Mouse (Mus musculus): ENCODE data around the gene Nlk. TPM values are rescaled to one million over a fixed set of nuclear protein-coding genes. Genes with fewer than 3 reads are reported as not detected.

Nlk gene
- polyA plus RNA-seq, 1 experiment from 2014 or later: 3.2 TPM

DNA sequence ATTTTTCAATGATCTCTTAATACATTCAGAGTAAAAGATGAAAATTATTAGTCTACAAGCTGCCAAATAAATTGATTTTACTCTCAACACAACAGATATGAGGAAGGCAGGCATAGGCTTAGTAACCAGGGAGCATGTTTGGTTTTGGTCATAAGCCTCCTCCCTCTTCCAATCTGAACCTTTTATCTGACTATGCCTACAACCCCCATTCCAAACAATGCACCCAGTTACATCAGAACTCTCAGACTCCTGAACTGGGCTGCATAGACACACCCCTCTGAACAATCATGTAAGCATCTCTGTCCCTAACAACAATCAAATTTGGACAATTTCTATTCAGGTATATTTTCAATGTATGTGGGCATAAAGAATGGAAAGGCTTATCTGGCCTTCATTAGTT is 85.9 kb downstream of the Nlk start:
- Histone ChIP-seq H3K27me3 (ENCODE audit: control insufficient read depth, insufficient read depth, low read depth, low read length) (no peaks in the 10 kb centered on the region), H3K27ac (ENCODE audit: low read length) (no peak overlapping the region), H3K9me3 (replicated peaks; ENCODE audit: control insufficient read depth, low read length) (no peaks in the 10 kb centered on the region), H3K4me1 (ENCODE audit: control insufficient read depth, low read depth, low read length) (no peaks in the 10 kb centered on the region; the same call in 1 of the 2 replicates), H3K9ac (ENCODE audit: low read depth, low read length) (no peak overlapping the region), H3K4me2 (ENCODE audit: low read depth, low read length) (no peak overlapping the region), H3K36me3 (ENCODE audit: control insufficient read depth, insufficient read depth) (no peaks in the 10 kb centered on the region), H3K4me3 (ENCODE audit: low read depth, low read length) (no peak overlapping the region)
- ATAC-seq (ENCODE audit: low read depth): peak; percentile 64

DNA sequence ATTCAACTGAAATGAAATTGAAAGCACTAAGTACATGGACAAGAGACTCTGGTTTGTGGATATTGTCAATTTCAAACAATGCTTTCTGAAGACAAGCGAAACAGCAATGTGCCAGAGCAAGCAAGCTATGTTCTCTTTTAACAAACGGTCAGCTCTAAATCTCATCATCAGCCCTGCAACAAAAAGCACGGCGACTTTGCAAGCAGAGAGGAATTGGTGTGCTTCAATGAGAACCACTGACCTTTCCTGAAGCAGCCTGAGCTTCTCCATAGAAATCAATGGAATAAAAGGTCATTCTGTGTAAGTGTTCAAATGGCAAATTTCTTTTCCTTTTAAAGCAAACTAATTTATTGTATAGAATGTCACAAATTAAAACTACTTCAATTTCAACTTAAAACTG is 87.5 kb downstream of the Nlk start:
- no peak overlapping the region for H3K4me2 ChIP-seq (ENCODE audit: low read depth, low read length)
- H3K4me1 ChIP-seq (ENCODE audit: control insufficient read depth, low read depth, low read length): no peaks in the 10 kb centered on the region; the same call in 1 of the 2 replicates
- H3K36me3 ChIP-seq (ENCODE audit: control insufficient read depth, insufficient read depth): no peaks in the 10 kb centered on the region
- H3K27ac ChIP-seq (ENCODE audit: low read length): no peak overlapping the region
- H3K27me3 ChIP-seq (ENCODE audit: control insufficient read depth, insufficient read depth, low read depth, low read length): no peaks in the 10 kb centered on the region
- WGBS (ENCODE audit: insufficient replicate concordance): 70% methylated on average over 4 of the region's 4 CpGs
- H3K9ac ChIP-seq (ENCODE audit: low read depth, low read length): no peak overlapping the region
- no peaks in the 10 kb centered on the region for H3K9me3 ChIP-seq (replicated peaks; ENCODE audit: control insufficient read depth, low read length)
- no peak for ATAC-seq (ENCODE audit: low read depth)
- H3K4me3 ChIP-seq (ENCODE audit: low read depth, low read length): no peak overlapping the region

DNA sequence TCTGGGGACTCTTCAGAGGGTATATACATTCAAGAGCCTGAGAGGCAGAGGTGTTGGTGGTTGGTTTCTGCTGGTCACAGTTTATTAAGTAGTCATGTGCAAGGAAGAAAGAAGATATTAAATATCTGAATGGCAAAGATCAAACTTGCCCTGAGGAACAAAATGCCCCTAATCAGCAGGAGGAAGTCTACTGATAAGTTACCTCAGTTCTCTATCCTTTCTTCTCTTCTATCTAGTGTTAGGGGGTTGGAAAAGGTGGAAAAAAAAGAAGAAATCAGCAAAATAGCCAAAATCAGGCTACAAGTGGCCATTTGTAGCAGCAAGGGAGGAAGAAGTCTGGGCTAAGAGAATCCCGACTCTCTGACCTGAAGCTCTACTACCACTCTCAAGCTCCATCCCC is 92.3 kb downstream of the Nlk start:
- Histone ChIP-seq H3K36me3 (ENCODE audit: control insufficient read depth, insufficient read depth) (no peaks in the 10 kb centered on the region), H3K9ac (ENCODE audit: low read depth, low read length) (no peak overlapping the region), H3K4me2 (ENCODE audit: low read depth, low read length) (no peak overlapping the region), H3K9me3 (replicated peaks; ENCODE audit: control insufficient read depth, low read length) (no peaks in the 10 kb centered on the region), H3K27me3 (ENCODE audit: control insufficient read depth, insufficient read depth, low read depth, low read length) (no peaks in the 10 kb centered on the region), H3K27ac (ENCODE audit: low read length) (no peak overlapping the region), H3K4me1 (ENCODE audit: control insufficient read depth, low read depth, low read length) (no peaks in the 10 kb centered on the region; the same call in 1 of the 2 replicates), H3K4me3 (ENCODE audit: low read depth, low read length) (no peak overlapping the region)
- no peak for ATAC-seq (ENCODE audit: low read depth)
- 45% methylated on average over 1 of the region's 1 CpGs for WGBS (ENCODE audit: insufficient replicate concordance)

DNA sequence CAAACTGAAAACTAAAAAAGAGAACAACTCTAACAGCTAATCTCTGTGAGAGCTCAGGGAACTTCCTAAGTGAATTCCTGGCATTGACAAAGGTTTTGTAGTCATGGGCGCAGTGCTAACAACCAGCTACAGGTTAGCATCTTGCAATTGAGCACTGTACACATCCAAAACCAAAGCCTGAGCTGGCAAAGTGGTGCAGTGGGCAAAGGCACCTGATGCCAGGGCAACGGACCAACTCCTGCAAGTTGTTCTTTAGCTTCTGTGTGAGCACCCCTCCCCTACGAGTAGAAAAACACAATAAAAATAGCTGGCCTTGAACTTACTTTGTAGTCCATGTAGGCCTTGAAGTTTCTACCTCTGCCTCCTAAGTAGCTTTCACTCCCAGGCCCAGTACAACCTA is 94.4 kb downstream of the Nlk start:
- Histone ChIP-seq H3K4me1 (ENCODE audit: control insufficient read depth, low read depth, low read length) (no peaks in the 10 kb centered on the region; the same call in 1 of the 2 replicates), H3K9me3 (replicated peaks; ENCODE audit: control insufficient read depth, low read length) (no peaks in the 10 kb centered on the region), H3K4me2 (ENCODE audit: low read depth, low read length) (no peak overlapping the region), H3K27ac (ENCODE audit: low read length) (no peak overlapping the region), H3K9ac (ENCODE audit: low read depth, low read length) (no peak overlapping the region), H3K4me3 (ENCODE audit: low read depth, low read length) (no peak overlapping the region), H3K36me3 (ENCODE audit: control insufficient read depth, insufficient read depth) (no peaks in the 10 kb centered on the region), H3K27me3 (ENCODE audit: control insufficient read depth, insufficient read depth, low read depth, low read length) (no peaks in the 10 kb centered on the region)
- ATAC-seq (ENCODE audit: low read depth): no peak
- WGBS (ENCODE audit: insufficient replicate concordance): 72% methylated on average over 3 of the region's 3 CpGs

DNA sequence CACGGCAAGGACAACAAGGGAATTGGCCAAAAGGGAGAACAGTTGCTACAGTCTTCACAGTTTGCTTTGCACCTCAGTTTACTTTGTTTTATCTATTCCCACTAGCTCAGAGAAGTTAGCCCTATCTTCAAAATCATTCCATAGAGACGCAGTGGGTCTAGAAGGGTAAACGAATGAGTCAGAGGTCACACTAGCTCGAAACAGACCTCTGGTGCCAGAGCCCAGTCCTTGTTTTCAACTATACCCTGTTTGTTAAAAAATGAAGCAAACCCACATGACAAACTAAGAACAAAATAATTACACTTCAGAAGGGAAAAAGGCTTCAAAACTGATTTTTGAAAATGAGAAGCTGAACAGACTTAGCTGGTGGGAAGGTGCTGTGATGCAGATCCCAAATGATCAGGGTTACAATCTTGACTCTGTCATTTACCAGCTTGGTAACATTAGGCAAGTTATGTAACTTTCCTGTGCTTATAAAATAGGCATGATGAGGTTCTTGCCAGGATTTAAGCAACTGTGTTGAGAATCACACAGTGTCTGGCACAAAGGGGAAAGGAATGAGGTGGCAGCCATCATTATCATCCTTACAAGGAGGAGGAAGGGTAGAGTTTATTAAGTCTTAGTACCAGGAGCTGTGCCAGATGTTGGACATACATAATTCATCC is 96.1 kb downstream of the Nlk start:
- H3K4me3 ChIP-seq (ENCODE audit: low read depth, low read length): no peak overlapping the region
- H3K9ac ChIP-seq (ENCODE audit: low read depth, low read length): no peak overlapping the region
- no peaks in the 10 kb centered on the region for H3K9me3 ChIP-seq (replicated peaks; ENCODE audit: control insufficient read depth, low read length)
- no peak overlapping the region for H3K27ac ChIP-seq (ENCODE audit: low read length)
- no peaks in the 10 kb centered on the region for H3K27me3 ChIP-seq (ENCODE audit: control insufficient read depth, insufficient read depth, low read depth, low read length)
- no peaks in the 10 kb centered on the region for H3K36me3 ChIP-seq (ENCODE audit: control insufficient read depth, insufficient read depth)
- H3K4me1 ChIP-seq (ENCODE audit: control insufficient read depth, low read depth, low read length): no peaks in the 10 kb centered on the region; the same call in 1 of the 2 replicates
- WGBS (ENCODE audit: insufficient replicate concordance): 36% methylated on average over 4 of the region's 4 CpGs
- no peak for ATAC-seq (ENCODE audit: low read depth)
- no peak overlapping the region for H3K4me2 ChIP-seq (ENCODE audit: low read depth, low read length)

DNA sequence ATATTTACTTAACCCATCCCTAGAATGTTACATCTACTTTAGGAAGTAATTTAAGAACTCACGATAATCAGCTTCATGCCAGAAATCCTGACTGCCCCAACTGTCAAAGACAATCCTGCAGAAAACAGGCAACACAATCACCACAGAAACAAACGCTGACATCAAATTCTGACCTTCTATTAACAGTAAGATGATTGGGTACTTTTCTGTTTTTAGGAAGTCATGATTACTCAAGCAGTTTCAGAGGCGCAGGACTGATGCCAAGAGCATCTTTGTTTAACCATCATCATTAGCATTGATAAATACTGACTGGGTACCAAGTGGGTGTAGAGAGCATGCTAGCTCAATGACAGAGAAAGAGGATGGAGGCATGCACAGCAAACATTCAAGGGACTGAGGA is 96.7 kb downstream of the Nlk start:
- H3K4me2 ChIP-seq (ENCODE audit: low read depth, low read length): no peak overlapping the region
- H3K9ac ChIP-seq (ENCODE audit: low read depth, low read length): no peak overlapping the region
- H3K4me3 ChIP-seq (ENCODE audit: low read depth, low read length): no peak overlapping the region
- no peak overlapping the region for H3K27ac ChIP-seq (ENCODE audit: low read length)
- WGBS (ENCODE audit: insufficient replicate concordance): 40% methylated on average over 3 of the region's 3 CpGs
- H3K36me3 ChIP-seq (ENCODE audit: control insufficient read depth, insufficient read depth): no peaks in the 10 kb centered on the region
- ATAC-seq (ENCODE audit: low read depth): no peak
- H3K4me1 ChIP-seq (ENCODE audit: control insufficient read depth, low read depth, low read length): no peaks in the 10 kb centered on the region; the same call in none of the 2 replicates
- no peaks in the 10 kb centered on the region for H3K27me3 ChIP-seq (ENCODE audit: control insufficient read depth, insufficient read depth, low read depth, low read length)
- no peaks in the 10 kb centered on the region for H3K9me3 ChIP-seq (replicated peaks; ENCODE audit: control insufficient read depth, low read length)

DNA sequence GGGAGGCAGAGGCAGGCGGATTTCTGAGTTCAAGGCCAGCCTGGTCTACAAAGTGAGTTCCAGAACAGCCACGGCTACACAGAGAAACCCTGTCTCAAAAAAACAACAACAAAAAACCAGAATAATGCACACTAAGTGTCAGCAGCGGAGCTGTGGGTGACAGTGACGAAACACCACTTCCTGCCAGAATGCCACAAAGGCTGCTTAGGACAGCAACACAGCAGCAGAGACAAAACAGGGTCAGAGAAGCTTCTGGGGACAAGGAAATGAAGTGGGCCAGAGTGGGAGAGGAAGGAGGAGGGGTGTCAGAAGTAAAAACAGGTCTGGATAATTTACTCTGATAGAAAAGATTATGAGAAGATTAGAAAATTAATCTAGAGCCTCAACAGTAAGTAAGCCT is 97.1 kb downstream of the Nlk start:
- Histone ChIP-seq H3K4me2 (ENCODE audit: low read depth, low read length) (no peak overlapping the region), H3K4me1 (ENCODE audit: control insufficient read depth, low read depth, low read length) (no peaks in the 10 kb centered on the region; the same call in none of the 2 replicates), H3K36me3 (ENCODE audit: control insufficient read depth, insufficient read depth) (no peaks in the 10 kb centered on the region), H3K9ac (ENCODE audit: low read depth, low read length) (no peak overlapping the region), H3K4me3 (ENCODE audit: low read depth, low read length) (no peak overlapping the region), H3K9me3 (replicated peaks; ENCODE audit: control insufficient read depth, low read length) (no peaks in the 10 kb centered on the region), H3K27ac (ENCODE audit: low read length) (no peak overlapping the region), H3K27me3 (ENCODE audit: control insufficient read depth, insufficient read depth, low read depth, low read length) (no peaks in the 10 kb centered on the region)
- no peak for ATAC-seq (ENCODE audit: low read depth)
- WGBS (ENCODE audit: insufficient replicate concordance): 35% methylated on average over 4 of the region's 4 CpGs

DNA sequence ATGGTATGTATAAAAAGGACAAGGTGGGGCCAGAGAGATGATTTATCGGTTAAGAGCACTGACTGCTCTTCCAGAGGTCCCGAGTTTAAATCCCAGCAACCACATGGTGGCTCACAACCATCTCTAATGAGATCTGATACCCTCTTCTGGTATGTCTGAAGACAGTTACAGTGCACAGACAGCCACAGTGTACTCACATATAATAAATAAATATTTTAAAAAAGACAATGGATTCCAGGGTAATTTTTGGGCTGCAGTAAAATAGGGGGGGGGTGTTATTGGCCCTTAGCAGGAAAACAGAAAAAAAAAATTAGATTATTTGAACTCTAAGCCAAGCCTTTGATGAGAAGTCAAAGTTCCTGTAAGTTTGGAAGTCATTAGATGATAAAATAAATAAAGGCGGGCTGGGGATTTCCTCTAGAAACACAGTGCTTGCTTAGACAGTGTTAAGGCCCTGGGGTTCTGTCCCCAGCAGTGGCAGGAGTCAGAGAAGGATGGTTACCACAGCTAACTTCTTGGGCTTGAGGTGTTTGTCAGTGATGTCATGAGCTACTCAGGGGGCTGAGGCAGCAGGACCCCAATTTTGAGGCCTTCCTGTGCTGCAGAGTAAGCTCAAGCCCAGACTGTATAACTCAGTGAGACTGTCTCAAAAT is 98.3 kb downstream of the Nlk start:
- ATAC-seq (ENCODE audit: low read depth): no peak
- no peak overlapping the region for H3K9ac ChIP-seq (ENCODE audit: low read depth, low read length)
- WGBS (ENCODE audit: insufficient replicate concordance): 62% methylated on average over 3 of the region's 3 CpGs

DNA sequence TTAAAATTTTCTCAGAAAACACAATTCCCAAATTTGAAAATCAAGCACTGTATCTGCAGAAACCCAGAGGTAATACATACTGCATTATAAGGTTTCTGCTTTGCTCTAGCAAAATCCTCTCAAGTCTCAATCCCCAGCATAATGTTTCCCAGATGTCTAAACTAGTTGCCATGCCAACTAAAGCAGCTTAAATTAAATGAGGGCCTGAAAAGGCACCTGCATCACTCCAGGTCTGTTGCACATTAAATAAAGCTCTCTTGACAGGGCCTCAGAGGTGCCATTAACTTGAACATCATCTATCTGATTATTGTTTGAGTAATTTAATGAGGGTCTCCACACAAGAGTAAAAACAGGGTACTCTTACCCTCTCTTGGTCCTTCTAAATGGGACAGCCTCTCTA is 100.4 kb downstream of the Nlk start:
- H3K4me3 ChIP-seq (ENCODE audit: low read depth, low read length): no peak overlapping the region
- no peaks in the 10 kb centered on the region for H3K9me3 ChIP-seq (replicated peaks; ENCODE audit: control insufficient read depth, low read length)
- no peak overlapping the region for H3K4me2 ChIP-seq (ENCODE audit: low read depth, low read length)
- no peak overlapping the region for H3K27ac ChIP-seq (ENCODE audit: low read length)
- no peaks in the 10 kb centered on the region for H3K27me3 ChIP-seq (ENCODE audit: control insufficient read depth, insufficient read depth, low read depth, low read length)
- no peaks in the 10 kb centered on the region; the same call in none of the 2 replicates for H3K4me1 ChIP-seq (ENCODE audit: control insufficient read depth, low read depth, low read length)
- no peaks in the 10 kb centered on the region for H3K36me3 ChIP-seq (ENCODE audit: control insufficient read depth, insufficient read depth)
- no peak overlapping the region for H3K9ac ChIP-seq (ENCODE audit: low read depth, low read length)
- no peak for ATAC-seq (ENCODE audit: low read depth)

More for the DNA sequence above, 98.3 kb downstream of the Nlk start:
- no peaks in the 10 kb centered on the region for H3K36me3 ChIP-seq (ENCODE audit: control insufficient read depth, insufficient read depth)
- H3K4me3 ChIP-seq (ENCODE audit: low read depth, low read length): no peak overlapping the region
- no peak overlapping the region for H3K27ac ChIP-seq (ENCODE audit: low read length)
- H3K4me2 ChIP-seq (ENCODE audit: low read depth, low read length): no peak overlapping the region
- no peaks in the 10 kb centered on the region for H3K9me3 ChIP-seq (replicated peaks; ENCODE audit: control insufficient read depth, low read length)
- no peaks in the 10 kb centered on the region for H3K27me3 ChIP-seq (ENCODE audit: control insufficient read depth, insufficient read depth, low read depth, low read length)
- H3K4me1 ChIP-seq (ENCODE audit: control insufficient read depth, low read depth, low read length): no peaks in the 10 kb centered on the region; the same call in none of the 2 replicates
